In genomic region chr9:45370117-45370561, GRCm38 (mm10) we compare ENCODE assay signal across 8 mouse cellular contexts. TPM values are rescaled to one million over a fixed set of nuclear protein-coding genes. Genes with fewer than 3 reads are reported as not detected.
DNase-seq lines count a peak whose midpoint lies in the region; ATAC-seq and TF ChIP-seq lines count a peak whose summit lies in the region.

Gene Fxyd6 (plus strand): TSS chr9:45370185.

- no peak; the same call in 1 of the 2 replicates for TF ChIP-seq POLR2A in brain, embryonic 14.5 days (IDR thresholded peaks at IDR 0.05; ENCODE audit: borderline replicate concordance, extremely low read depth, insufficient read depth, insufficient read length, poor library complexity, severe bottlenecking)

- no peak for TF ChIP-seq CTCF in E14TG2a.4 (conservative IDR thresholded peaks at IDR 0.05; ENCODE audit: low read length)
- no peak for TF ChIP-seq CTCF in brain, embryonic 14.5 days (IDR thresholded peaks at IDR 0.05; ENCODE audit: borderline replicate concordance, extremely low read depth, insufficient read depth, insufficient read length)

- WGBS in forebrain, embryonic 11.5 days = 0% methylated on average over 27 of the region's 28 CpGs
- under 1% methylated on average over 28 of the region's 28 CpGs for WGBS in heart, embryonic 15.5 days
- WGBS in lung, embryonic 15.5 days = under 1% methylated on average over 28 of the region's 28 CpGs

- peak; percentile 84 for DNase-seq in brain, embryonic 14.5 days (ENCODE audit: low read depth)
- DNase-seq in forebrain, embryonic 11.5 days (ENCODE audit: low spot score) = peak; percentile 86
- DNase-seq in kidney, postnatal 25 days = peak; percentile 53 to 68
- peak; percentile 80 for DNase-seq in retina, embryonic 14.5 days (ENCODE audit: low spot score)

- H3K9ac ChIP-seq in forebrain, embryonic 11.5 days (ENCODE audit: low read length) = peak within 1 kb of the TSS; percentile 83
- H3K9ac ChIP-seq in heart, embryonic 15.5 days = peak within 1 kb of the TSS; percentile 56
- H3K9ac ChIP-seq in lung, embryonic 15.5 days = peak within 1 kb of the TSS; percentile 50

- H3K9me3 ChIP-seq in E14TG2a.4 (ENCODE audit: low read length) = no peaks in the 10 kb centered on the region
- no peaks in the 10 kb centered on the region for H3K9me3 ChIP-seq in forebrain, embryonic 11.5 days (ENCODE audit: control insufficient read depth, low read length)
- H3K9me3 ChIP-seq in heart, embryonic 15.5 days (replicated peaks) = no peaks in the 10 kb centered on the region
- H3K9me3 ChIP-seq in lung, embryonic 15.5 days = no peaks in the 10 kb centered on the region

- H3K4me2 ChIP-seq in forebrain, embryonic 11.5 days (ENCODE audit: low read depth, low read length, severe bottlenecking) = peak within 1 kb of the TSS; percentile 91
- peak within 1 kb of the TSS; percentile 95 for H3K4me2 ChIP-seq in heart, embryonic 15.5 days
- peak within 1 kb of the TSS; percentile 95 for H3K4me2 ChIP-seq in lung, embryonic 15.5 days

- peak within 1 kb of the TSS; percentile 88 for H3K4me3 ChIP-seq in E14TG2a.4 (replicated peaks; ENCODE audit: low read length)
- peak within 1 kb of the TSS; percentile 74 for H3K4me3 ChIP-seq in forebrain, embryonic 11.5 days (ENCODE audit: low read depth, low read length)
- H3K4me3 ChIP-seq in heart, embryonic 15.5 days = peak within 1 kb of the TSS; percentile 58
- peak within 1 kb of the TSS; percentile 57 for H3K4me3 ChIP-seq in lung, embryonic 15.5 days

- H3K27me3 ChIP-seq in E14TG2a.4 (ENCODE audit: insufficient read depth, low read length) = no peaks in the 10 kb centered on the region
- H3K27me3 ChIP-seq in forebrain, embryonic 11.5 days (ENCODE audit: control insufficient read depth, insufficient read depth, low read length) = no peaks in the 10 kb centered on the region
- H3K27me3 ChIP-seq in heart, embryonic 15.5 days = peaks cover 17% of the 10 kb centered on the region; the same call in 1 of the 2 replicates
- peaks cover 15% of the 10 kb centered on the region for H3K27me3 ChIP-seq in lung, embryonic 15.5 days

- peak; percentile 76 for ATAC-seq in forebrain, embryonic 11.5 days (replicated peaks; ENCODE audit: low FRiP score)
- ATAC-seq in heart, embryonic 15.5 days (replicated peaks; ENCODE audit: insufficient number of reproducible peaks, insufficient read depth, low FRiP score, low read depth) = peak; percentile 41; the same call in 1 of the 2 replicates
- peak; percentile 72; the same call in 1 of the 2 replicates for ATAC-seq in lung, embryonic 15.5 days (ENCODE audit: borderline replicate concordance, extremely low read depth, low FRiP score, low TSS enrichment)
- ATAC-seq in granulocyte monocyte progenitor cell, adult 5-6 weeks (replicated peaks; ENCODE audit: poor library complexity, severe bottlenecking) = no peak; the same call in 1 of the 2 replicates

- peaks cover 91% of the 10 kb centered on the region for H3K4me1 ChIP-seq in E14TG2a.4 (replicated peaks; ENCODE audit: low read depth, low read length)
- H3K4me1 ChIP-seq in forebrain, embryonic 11.5 days (replicated peaks; ENCODE audit: control insufficient read depth, insufficient read depth, low read length) = peaks cover 4% of the 10 kb centered on the region; the same call in 1 of the 2 replicates
- peaks cover 27% of the 10 kb centered on the region for H3K4me1 ChIP-seq in heart, embryonic 15.5 days (replicated peaks)
- H3K4me1 ChIP-seq in lung, embryonic 15.5 days = peaks cover 15% of the 10 kb centered on the region

- peaks cover 32% of the 10 kb centered on the region for H3K36me3 ChIP-seq in E14TG2a.4 (ENCODE audit: insufficient read depth, low read length)
- no peaks in the 10 kb centered on the region for H3K36me3 ChIP-seq in forebrain, embryonic 11.5 days (ENCODE audit: control insufficient read depth, insufficient read depth, low read length)
- no peaks in the 10 kb centered on the region for H3K36me3 ChIP-seq in heart, embryonic 15.5 days
- no peaks in the 10 kb centered on the region for H3K36me3 ChIP-seq in lung, embryonic 15.5 days

- H3K27ac ChIP-seq in forebrain, embryonic 11.5 days (ENCODE audit: low read depth, low read length) = peak within 1 kb of the TSS; percentile 14; the same call in 1 of the 2 replicates
- no peak within 1 kb of the TSS for H3K27ac ChIP-seq in heart, embryonic 15.5 days
- no peak within 1 kb of the TSS for H3K27ac ChIP-seq in lung, embryonic 15.5 days

RNA-seq across cellular contexts. Expression of gene Fxyd6, which starts in this region (rescaled TPM):
- polyA plus RNA-seq in brain, embryonic 14.5 days (2012; rRNA removed) = 374 and 382 TPM in 2 replicates
- 122 and 124 TPM in 2 replicates for polyA plus RNA-seq in forebrain, embryonic 11.5 days (2014; fragmentation: Nextera tagmentation; extraction: Ambion mirVana)
- polyA plus RNA-seq in heart, embryonic 15.5 days (2015; fragmentation: Nextera tagmentation; extraction: Ambion mirVana) = 37.6 and 47.9 TPM in 2 replicates
- polyA plus RNA-seq in lung, embryonic 15.5 days (2015; fragmentation: Nextera tagmentation; extraction: Ambion mirVana) = 45.4 and 50.4 TPM in 2 replicates
- not detected in 2 replicates for total RNA-seq in granulocyte monocyte progenitor cell, adult 5-6 weeks (2014; fragmentation: Nextera tagmentation)
- not detected in 2 replicates for total RNA-seq in granulocyte monocyte progenitor cell, adult 5-6 weeks (2017)
